Mouse (Mus musculus) 416B (cell line): ENCODE measurements at regions not wholly inside any gene's neighbourhood (a gene's known extent, or its start where the extent isn't known, plus 50 kb on each side); places are given as distances from the start of the nearest gene placed in this dataset.
"Not testable (repeated sequence)": the region's sequence is repeated elsewhere in the genome, so short reads cannot be mapped to it uniquely, and the experiment has no call there.

Source experiments
- DNase-seq: peaks from one replicate; pipeline ENCODE4 v3.0.0; 2011; ENCODE audit warnings: low read depth

GRCm38 (mm10) chr12:82056782-82057611 lies 112.1 kb upstream of the Sipa1l1 start:
- not testable (repeated sequence) for DNase-seq

- peak; percentile 36 for DNase-seq
Observed at GRCm38 (mm10) chr12:82064986-82065385, 104.1 kb upstream of the Sipa1l1 start.

- peak; percentile 54 for DNase-seq
Observed at GRCm38 (mm10) chr12:82066860-82067259, 102.3 kb upstream of the Sipa1l1 start.

- DNase-seq: no peak
Observed at GRCm38 (mm10) chr12:82069621-82070020, 99.5 kb upstream of the Sipa1l1 start.

GRCm38 (mm10) chr12:82072810-82073465 lies 96.2 kb upstream of the Sipa1l1 start:
- no peak for DNase-seq

GRCm38 (mm10) chr12:82075479-82076221 lies 93.5 kb upstream of the Sipa1l1 start:
- DNase-seq: no peak

- DNase-seq: no peak
Observed at GRCm38 (mm10) chr12:82076766-82077165, 92.4 kb upstream of the Sipa1l1 start.

- DNase-seq: no peak
Observed at GRCm38 (mm10) chr12:82077945-82078344, 91.2 kb upstream of the Sipa1l1 start.

GRCm38 (mm10) chr12:82078740-82079139 lies 90.4 kb upstream of the Sipa1l1 start:
- no peak for DNase-seq

- DNase-seq: no peak
Observed at GRCm38 (mm10) chr12:82080196-82080880, 88.8 kb upstream of the Sipa1l1 start.

- not testable (repeated sequence) for DNase-seq
Observed at GRCm38 (mm10) chr12:82082596-82082995, 86.5 kb upstream of the Sipa1l1 start.

- DNase-seq: peak; percentile 86
Observed at GRCm38 (mm10) chr12:82085771-82086400, 83.2 kb upstream of the Sipa1l1 start.

- peak; percentile 56 for DNase-seq
Observed at GRCm38 (mm10) chr12:82086441-82086840, 82.7 kb upstream of the Sipa1l1 start.

- DNase-seq: no peak
Observed at GRCm38 (mm10) chr12:82089288-82089687, 79.8 kb upstream of the Sipa1l1 start.

GRCm38 (mm10) chr12:82093317-82093716 lies 75.8 kb upstream of the Sipa1l1 start:
- DNase-seq: no peak

GRCm38 (mm10) chr12:82095396-82095795 lies 73.7 kb upstream of the Sipa1l1 start:
- DNase-seq: no peak

GRCm38 (mm10) chr12:82097126-82097525 lies 72.0 kb upstream of the Sipa1l1 start:
- no peak for DNase-seq

GRCm38 (mm10) chr12:82097620-82098019 lies 71.5 kb upstream of the Sipa1l1 start:
- peak; percentile 21 for DNase-seq

- no peak for DNase-seq
Observed at GRCm38 (mm10) chr12:82104211-82104610, 64.9 kb upstream of the Sipa1l1 start.

GRCm38 (mm10) chr12:82105184-82106031 lies 63.7 kb upstream of the Sipa1l1 start:
- DNase-seq: no peak

GRCm38 (mm10) chr12:82115766-82116165 lies 53.4 kb upstream of the Sipa1l1 start:
- DNase-seq: no peak
